Mouse (Mus musculus): Measurements from ENCODE around the gene Vgll4. TPM values are rescaled to one million over a fixed set of nuclear protein-coding genes. Genes with fewer than 3 reads are reported as not detected.

Vgll4 gene
- polyA plus RNA-seq, 1 experiment from 2014 or later = 136 TPM

DNA sequence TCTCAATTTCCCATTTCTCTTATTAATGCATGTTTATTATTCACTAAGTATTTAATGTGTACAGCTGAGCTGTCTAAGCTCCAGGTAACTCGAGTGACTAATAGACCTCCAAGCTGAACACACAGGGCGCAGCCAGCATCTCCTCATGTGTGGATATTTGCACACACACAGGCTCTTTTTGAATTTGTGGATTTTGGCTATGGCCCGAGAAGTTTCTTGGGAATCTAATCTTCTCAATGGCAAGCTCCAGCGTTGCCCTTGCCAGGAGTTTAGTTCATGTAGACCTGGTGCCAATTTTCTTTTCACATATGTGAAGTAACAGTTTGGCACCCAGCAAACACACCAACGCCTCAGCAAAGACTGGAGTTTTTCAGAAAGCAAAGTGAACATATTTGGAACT, 157.5 kb downstream of the Vgll4 start:
- Histone ChIP-seq H3K36me3 (no peaks in the 10 kb centered on the region), H3K4me1 (peaks cover 11% of the 10 kb centered on the region), H3K9me3 (peaks cover 4% of the 10 kb centered on the region; the same call in 1 of the 2 replicates), H3K4me2 (replicated peaks) (no peak overlapping the region), H3K9ac (no peak overlapping the region), H3K4me3 (no peak overlapping the region), H3K27ac (no peak overlapping the region), H3K27me3 (no peaks in the 10 kb centered on the region)
- 82% methylated on average over 5 of the region's 5 CpGs for WGBS
- no peak for ATAC-seq (ENCODE audit: insufficient number of reproducible peaks, insufficient read depth, low FRiP score, low TSS enrichment)

Other genes starting within 250 kb of the Vgll4 start
- 68.1 and 73.5 TPM in 2 replicates for gene Tamm41, start 67.9 kb upstream of the Vgll4 start, polyA plus RNA-seq (2016; fragmentation: Nextera tagmentation; extraction: Ambion mirVana)
- gene Syn2, start 164.9 kb upstream of the Vgll4 start, polyA plus RNA-seq (2016; fragmentation: Nextera tagmentation; extraction: Ambion mirVana) = 4.6 and 5.6 TPM in 2 replicates